Mouse (Mus musculus) hindbrain, embryonic 14.5 days (tissue): ENCODE data around the gene Cyp3a25. TPM values are rescaled to one million over a fixed set of nuclear protein-coding genes. Genes with fewer than 3 reads are reported as not detected.
"Not testable (repeated sequence)": the region's sequence is repeated elsewhere in the genome, so short reads cannot be mapped to it uniquely, and the experiment has no call there.

Source experiments
- ATAC-seq: fragments of 200-750 bp; cut with Nextera tagmentation; 2 replicates; pipeline ENCODE4 v1.8.0; 2017; ENCODE audit warnings: moderate number of reproducible peaks, mild to moderate bottlenecking, moderate TSS enrichment, moderate library complexity; ENCODE audit not compliant: low FRiP score
- DNase-seq: peaks from one replicate; pipeline ENCODE4 v3.0.0-alpha.2; 2015; ENCODE audit warnings: low spot score
- H3K27ac ChIP-seq: fragments of 300-500 bp; sonication (generic); 2 replicates; pipeline ENCODE4 v1.5.1; 2014; ENCODE audit warnings: mild to moderate bottlenecking, moderate library complexity
- H3K27me3 ChIP-seq: fragments of 300-500 bp; sonication (generic); 2 replicates; pipeline ENCODE4 v1.6.1; 2014; ENCODE audit warnings: mild to moderate bottlenecking, low read length, mixed read lengths; ENCODE audit not compliant: control insufficient read depth, insufficient read depth
- H3K36me3 ChIP-seq: fragments of 300-500 bp; sonication (generic); replicated peaks from 2 replicates; pipeline ENCODE4 v1.6.1; 2014; ENCODE audit not compliant: control insufficient read depth, insufficient read depth
- H3K4me1 ChIP-seq: fragments of 300-500 bp; sonication (generic); replicated peaks from 2 replicates; pipeline ENCODE4 v1.6.1; 2014; ENCODE audit warnings: antibody characterized with exemption, low read length, mixed read lengths; ENCODE audit not compliant: control insufficient read depth, insufficient read depth
- H3K4me2 ChIP-seq: fragments of 300-500 bp; sonication (generic); replicated peaks from 2 replicates; pipeline ENCODE4 v1.6.1; 2014; ENCODE audit warnings: mild to moderate bottlenecking, moderate library complexity
- H3K4me3 ChIP-seq: fragments of 300-500 bp; sonication (generic); replicated peaks from 2 replicates; pipeline ENCODE4 v1.5.1; 2014; ENCODE audit warnings: mild to moderate bottlenecking, low read length
- H3K9ac ChIP-seq: fragments of 300-500 bp; sonication (generic); 2 replicates; pipeline ENCODE4 v1.6.1; 2014
- H3K9me3 ChIP-seq: fragments of 300-500 bp; sonication (generic); 2 replicates; pipeline ENCODE4 v1.6.1; 2016; ENCODE audit warnings: low read length; ENCODE audit not compliant: control insufficient read depth
- WGBS: fragments of 180-500 bp; shearing (Covaris S2); extraction: QIAGEN DNeasy Blood & Tissue Kit; methylation state at CpG from one replicate; pipeline ENCODE4 v1.1.7; 2014; 5-methylcytosine and 5-hydroxymethylcytosine counted together
- polyA plus RNA-seq: library from polyadenylated mRNA; unstranded; fragments of >200 nt; fragmentation: Nextera tagmentation; extraction: Ambion mirVana; gene quantifications from 2 replicates; pipeline ENCODE4 v1.2.1, GENCODE M21; 2014

The Cyp3a25 gene
- polyA plus RNA-seq: not detected in 2 replicates

DNA sequence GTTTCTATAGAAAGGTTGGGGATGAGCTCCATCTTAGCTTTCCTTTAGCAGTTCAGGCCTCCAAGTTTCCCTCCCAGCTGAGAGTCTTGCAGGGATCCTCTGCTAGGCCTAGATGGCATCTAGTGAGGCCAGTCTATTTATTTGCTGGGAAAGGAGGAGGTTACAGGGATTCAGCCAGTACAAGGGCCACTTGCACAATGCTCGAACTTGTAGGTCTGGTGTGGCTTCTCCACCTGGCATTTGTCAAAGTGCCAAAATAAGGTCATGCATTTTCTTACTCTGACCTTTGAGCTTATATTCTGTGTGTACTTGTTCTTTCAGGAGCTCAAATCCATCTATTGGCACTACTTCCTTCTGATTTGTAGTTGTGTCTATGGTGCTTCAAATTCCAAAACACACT, at the start of gene Cyp3a25:
TSS of gene Cyp3a25 (minus strand) at position 110 of the 400 bp plus-strand sequence.
- WGBS: 71% methylated on average over 1 of the region's 1 CpGs
- not testable (repeated sequence) for H3K4me1 ChIP-seq, H3K9ac ChIP-seq, H3K27ac ChIP-seq, H3K27me3 ChIP-seq, DNase-seq, H3K4me2 ChIP-seq, H3K4me3 ChIP-seq, ATAC-seq, H3K36me3 ChIP-seq
- H3K9me3 ChIP-seq: peaks cover 20% of the 10 kb centered on the region

DNA sequence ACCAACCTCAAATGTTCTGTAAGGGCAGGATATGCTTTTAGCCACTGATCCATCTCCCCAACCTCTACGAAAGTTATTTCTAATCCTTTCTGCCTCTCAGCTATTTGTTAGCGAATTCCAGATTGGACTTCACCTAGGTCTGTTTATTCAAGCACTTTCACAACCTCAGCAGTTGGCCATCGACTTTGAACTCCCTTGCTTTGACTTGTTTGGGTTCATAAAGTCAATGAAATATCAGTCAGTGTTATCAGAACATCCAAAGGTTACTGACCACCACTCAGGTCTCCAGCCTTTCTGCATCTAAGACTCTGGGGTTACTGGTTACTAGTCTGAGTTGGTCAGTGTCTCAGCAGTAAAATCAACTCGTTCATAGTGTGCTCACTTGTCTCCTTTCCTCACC, 11.7 kb upstream of the Cyp3a25 start:
- Histone ChIP-seq H3K4me1 (no peaks in the 10 kb centered on the region), H3K4me2 (no peak overlapping the region), H3K4me3 (no peak overlapping the region), H3K9ac (no peak overlapping the region), H3K27me3 (no peaks in the 10 kb centered on the region), H3K36me3 (no peaks in the 10 kb centered on the region), H3K27ac (no peak overlapping the region), H3K9me3 (peaks cover 44% of the 10 kb centered on the region)
- 52% methylated on average over 4 of the region's 4 CpGs for WGBS
- DNase-seq: no peak
- ATAC-seq: no peak

DNA sequence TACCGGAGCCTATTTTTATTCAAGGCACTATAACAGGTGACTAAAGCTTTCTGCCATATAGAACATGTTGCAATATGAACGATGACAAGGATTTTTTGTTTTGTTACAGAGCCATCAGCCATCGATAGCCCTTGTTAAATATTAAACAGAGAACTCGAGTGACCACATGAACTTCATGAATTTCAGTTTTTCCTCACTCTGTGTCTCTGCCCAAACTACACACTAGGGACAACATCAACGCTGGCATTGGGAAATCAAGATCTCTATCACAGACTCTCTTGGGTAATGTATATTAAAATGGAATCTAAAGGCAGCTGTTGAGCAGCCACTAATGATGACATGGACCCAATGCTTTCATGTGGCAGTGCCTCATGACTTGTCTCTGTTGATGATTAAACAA, 8.9 kb upstream of the Cyp3a25 start:
- no peak for DNase-seq
- no peaks in the 10 kb centered on the region for H3K4me1 ChIP-seq
- no peak overlapping the region for H3K27ac ChIP-seq
- no peaks in the 10 kb centered on the region for H3K27me3 ChIP-seq
- no peak overlapping the region for H3K9ac ChIP-seq
- ATAC-seq: no peak
- no peaks in the 10 kb centered on the region for H3K36me3 ChIP-seq
- H3K9me3 ChIP-seq: peaks cover 43% of the 10 kb centered on the region
- no peak overlapping the region for H3K4me3 ChIP-seq
- no peak overlapping the region for H3K4me2 ChIP-seq
- WGBS: 78% methylated on average over 5 of the region's 5 CpGs

DNA sequence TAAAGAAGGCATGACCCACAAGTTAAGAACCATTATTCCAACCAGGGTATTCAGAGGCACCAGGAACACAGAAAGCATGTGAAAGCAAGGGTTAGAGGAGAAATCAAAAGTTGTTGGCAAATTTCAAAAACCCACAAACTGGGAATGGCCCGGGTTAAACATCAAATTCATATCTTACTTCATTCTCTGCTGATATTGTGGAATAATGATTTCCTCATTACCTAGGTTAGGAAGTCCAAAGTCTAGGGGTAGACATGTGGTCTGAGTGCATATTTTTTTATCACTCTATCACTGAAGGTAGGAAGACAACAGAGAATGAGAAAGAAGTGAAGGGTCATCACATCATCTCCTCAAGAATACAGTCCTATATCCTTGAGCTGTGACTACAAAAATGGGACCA, 1.8 kb upstream of the Cyp3a25 start:
- Histone ChIP-seq H3K36me3 (no peaks in the 10 kb centered on the region), H3K4me1 (no peaks in the 10 kb centered on the region), H3K27me3 (no peaks in the 10 kb centered on the region), H3K4me2 (no peak overlapping the region), H3K9me3 (peaks cover 26% of the 10 kb centered on the region; the same call in 1 of the 2 replicates), H3K27ac (no peak overlapping the region), H3K9ac (no peak overlapping the region), H3K4me3 (no peak overlapping the region)
- no peak for DNase-seq
- no peak for ATAC-seq
- 75% methylated on average over 1 of the region's 1 CpGs for WGBS

DNA sequence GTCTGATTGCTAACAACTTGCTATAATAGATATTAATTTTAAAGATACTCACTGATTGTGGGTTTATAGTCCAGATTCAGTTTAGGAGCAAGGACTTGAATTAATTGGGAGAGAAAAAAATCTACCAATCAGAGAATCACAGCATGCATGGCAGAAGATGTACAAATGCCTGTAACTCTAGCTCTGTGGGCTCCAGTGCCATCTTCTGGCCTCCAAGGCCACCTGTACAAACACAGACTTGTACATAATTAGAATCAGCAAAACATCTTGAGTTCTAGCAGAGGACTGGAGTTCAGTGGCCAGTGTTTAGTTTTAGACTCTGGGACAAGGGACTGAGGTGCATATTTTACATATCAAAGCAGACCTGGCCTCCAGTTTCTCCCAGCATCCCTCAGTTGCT, 42.3 kb downstream of the Cyp3a25 start:
- ATAC-seq (no peak), DNase-seq (no peak)
- Histone ChIP-seq H3K9me3 (peaks cover 26% of the 10 kb centered on the region), H3K36me3 (no peaks in the 10 kb centered on the region), H3K4me1 (no peaks in the 10 kb centered on the region), H3K27me3 (no peaks in the 10 kb centered on the region), H3K4me2 (no peak overlapping the region), H3K4me3 (no peak overlapping the region), H3K9ac (no peak overlapping the region), H3K27ac (no peak overlapping the region)

Other genes starting within 250 kb of the Cyp3a25 start
- gene Cyp3a44, start 203.7 kb downstream of the Cyp3a25 start, polyA plus RNA-seq: not detected in 2 replicates
- gene Cyp3a11, start 129.7 kb downstream of the Cyp3a25 start, polyA plus RNA-seq: not detected in 2 replicates
- not detected in 2 replicates for gene Cyp3a59, start 69.6 kb upstream of the Cyp3a25 start, polyA plus RNA-seq
- gene Gm5565, start 150.9 kb upstream of the Cyp3a25 start, polyA plus RNA-seq: not detected in 2 replicates
- not detected in 2 replicates for gene Gm6309, start 161.1 kb upstream of the Cyp3a25 start, polyA plus RNA-seq
- gene 1700001J03Rik, start 175.7 kb upstream of the Cyp3a25 start, polyA plus RNA-seq: 0.68 TPM in 1 of 2 replicates, not detected in the other
- gene Rnf6, start 211.9 kb upstream of the Cyp3a25 start, polyA plus RNA-seq: 22.2 and 22.6 TPM in 2 replicates
- gene Cdk8, start 221.6 kb upstream of the Cyp3a25 start, polyA plus RNA-seq: 25.7 and 31.6 TPM in 2 replicates